Mouse (Mus musculus): ENCODE data around the gene Foxo4. TPM values are rescaled to one million over a fixed set of nuclear protein-coding genes. Genes with fewer than 3 reads are reported as not detected.

Foxo4 gene
- 8.2 TPM in 2 replicates for polyA plus RNA-seq (2012; rRNA removed)

DNA sequence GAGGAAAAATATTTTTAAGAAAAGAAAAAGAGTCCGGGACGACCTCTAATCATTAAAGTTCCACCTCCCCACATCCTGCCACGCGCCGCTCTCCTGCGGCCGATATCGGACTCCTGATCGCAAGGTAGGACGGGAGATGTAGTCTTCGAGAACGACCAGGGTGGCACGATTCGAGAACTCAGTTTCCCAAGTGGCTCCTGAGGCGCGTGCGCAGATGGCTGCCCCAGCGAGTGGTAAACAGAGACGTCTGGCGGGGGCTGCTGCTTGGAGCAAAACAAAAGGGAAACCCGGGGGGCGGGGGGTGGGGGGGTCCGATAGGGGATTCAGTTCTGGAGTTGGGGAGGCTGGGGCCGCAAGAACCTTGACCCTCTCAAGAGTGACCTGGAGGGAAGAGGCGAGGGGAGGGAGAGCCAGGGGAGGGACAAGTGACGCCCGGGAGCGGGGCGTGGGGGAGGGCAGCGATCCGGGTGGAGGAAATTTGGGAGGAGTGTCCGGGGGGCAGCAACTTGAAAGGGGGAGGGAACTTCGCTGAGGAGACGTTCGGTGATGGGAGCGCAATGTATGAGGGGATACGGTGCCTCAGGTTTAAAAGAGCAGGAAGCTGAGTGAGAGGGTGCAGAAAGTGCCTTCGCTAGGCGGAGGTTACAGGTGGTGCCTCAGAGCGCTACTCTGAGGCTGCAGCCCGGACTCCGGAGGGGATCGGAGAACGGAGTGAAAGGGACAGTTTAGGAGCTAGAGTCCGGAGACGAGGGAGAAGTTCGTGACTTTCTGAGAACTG is at the start of gene Foxo4:
Gene Foxo4 (plus strand): TSS at position 577 of the 778 bp plus-strand sequence.

DNA sequence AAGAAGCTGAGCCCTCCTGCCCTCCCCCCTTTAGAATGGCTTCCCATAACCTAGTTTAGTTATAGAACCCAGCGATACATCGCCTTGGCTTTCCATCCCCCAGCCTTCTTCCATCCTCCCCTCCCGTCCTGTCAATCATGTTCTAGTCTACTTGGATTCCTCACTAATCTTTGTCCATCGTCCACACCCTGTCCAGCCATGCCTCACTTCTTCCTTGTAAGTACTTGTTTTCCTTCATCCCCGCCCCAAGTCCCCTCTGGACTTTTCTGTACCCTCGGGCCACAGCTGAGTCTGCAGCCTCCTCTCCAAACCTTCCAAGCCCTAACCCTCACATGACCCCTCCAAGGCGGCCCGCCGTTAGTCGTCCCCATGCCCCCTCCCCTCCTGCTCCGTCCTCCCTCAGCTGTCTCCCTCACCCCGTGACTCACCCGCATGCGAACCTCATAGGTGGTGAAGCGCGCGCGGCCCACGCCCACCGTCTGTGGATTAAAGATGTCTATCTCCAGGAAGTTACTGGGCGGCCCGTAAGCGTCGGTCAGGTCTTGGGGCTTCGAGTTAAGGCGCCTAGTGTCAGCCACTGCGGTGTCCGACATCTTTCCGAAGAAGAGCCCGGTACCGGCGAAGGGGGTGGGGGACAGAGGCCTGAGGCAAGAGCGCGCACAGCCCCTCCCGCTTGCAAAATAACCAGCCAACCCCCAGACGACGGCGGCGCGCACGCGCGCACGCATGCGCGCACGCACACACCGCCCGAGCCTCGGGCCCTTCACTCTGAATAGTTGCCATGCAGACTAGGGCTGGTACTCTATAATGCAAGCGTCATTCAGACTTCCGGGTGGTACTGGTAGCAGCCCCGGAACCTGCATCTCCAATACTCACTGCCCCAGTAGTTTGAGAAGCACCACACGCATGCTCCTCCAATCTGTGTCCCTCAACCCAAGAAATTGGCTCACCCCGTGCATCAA is 32.2 kb upstream of the Foxo4 start, which contains the start of gene Snx12:
Gene Snx12 (minus strand): TSS at position 730 of the 962 bp plus-strand sequence.

DNA sequence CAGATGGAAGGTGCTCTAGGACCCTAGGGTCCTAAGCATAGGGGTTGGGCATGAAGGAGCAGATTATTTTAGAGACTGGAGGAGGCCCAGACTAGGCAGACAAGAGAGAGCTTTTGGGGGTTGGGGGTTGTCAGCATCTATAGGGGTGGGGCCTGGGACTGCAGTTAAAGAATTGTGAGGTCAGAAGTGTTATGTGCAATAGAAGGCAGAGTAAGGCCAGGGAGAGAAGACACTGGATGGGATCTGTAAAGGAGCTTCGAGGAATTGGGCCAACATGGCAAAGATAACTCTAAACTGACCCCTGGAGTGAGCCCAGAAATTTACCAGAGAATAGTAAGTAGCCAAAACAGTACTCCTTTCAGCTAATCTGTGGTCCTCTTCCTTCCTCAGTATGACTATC is 9.6 kb downstream of the Foxo4 start, which contains the start of gene Gm614:
Gene Gm614 (minus strand): TSS at position 101 of the 400 bp plus-strand sequence.

DNA sequence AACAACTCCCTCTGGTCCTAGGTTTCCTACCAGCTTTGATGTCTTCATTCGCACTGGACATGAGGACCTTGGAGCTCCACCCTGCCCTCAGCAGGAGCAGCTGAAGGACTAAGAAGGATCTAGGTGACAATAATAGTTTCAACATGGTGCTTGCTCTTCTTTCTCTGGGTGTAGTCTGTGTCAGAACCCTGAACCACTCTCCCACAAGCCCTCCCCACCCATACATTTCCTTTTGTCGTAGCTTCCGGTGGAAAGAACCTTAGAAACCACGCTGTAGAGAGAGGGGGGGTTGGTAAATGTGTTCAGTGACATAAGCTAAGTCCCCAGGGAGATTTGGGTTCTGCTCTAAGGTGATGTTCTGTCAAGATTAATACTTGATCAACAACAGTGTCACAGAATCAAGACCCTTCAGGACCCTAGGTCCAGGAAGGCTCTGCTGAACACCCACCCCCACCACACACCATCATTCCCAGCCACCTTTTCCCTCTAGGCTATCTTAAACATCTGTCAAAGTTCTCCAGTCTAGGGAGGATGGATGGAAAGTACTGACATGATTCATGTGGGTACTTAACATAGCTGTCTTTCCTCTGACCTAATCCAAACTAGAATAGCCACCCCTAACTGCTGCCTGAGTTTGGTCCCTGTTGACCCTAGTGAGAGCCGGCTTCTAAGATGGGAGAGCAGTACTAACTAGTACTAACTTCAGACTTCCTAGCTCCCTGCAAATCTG is 13.9 kb downstream of the Foxo4 start, which contains the start of gene Il2rg:
Gene Il2rg (minus strand): TSS at position 231 of the 730 bp plus-strand sequence.

DNA sequence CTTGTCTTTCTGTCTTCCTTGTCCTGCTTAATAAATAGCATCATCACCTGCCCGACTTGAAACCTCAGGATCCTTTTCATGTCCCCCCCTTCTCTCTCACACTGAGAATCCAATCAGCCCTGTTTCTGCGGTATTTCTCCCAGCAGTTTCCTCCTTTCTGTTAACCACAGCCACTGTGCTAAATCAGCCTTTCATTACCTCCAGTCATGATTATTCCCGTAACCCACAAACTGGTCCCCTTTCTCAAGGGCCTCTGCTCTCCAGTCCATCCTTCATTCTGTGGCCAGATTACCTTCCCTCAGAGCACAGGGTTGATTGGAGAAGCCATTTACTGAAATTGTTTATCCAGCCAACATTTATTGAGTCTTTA is 14.4 kb downstream of the Foxo4 start, which contains the start of gene Gm20489:
Gene Gm20489 (minus strand): TSS at position 269 of the 370 bp plus-strand sequence.

DNA sequence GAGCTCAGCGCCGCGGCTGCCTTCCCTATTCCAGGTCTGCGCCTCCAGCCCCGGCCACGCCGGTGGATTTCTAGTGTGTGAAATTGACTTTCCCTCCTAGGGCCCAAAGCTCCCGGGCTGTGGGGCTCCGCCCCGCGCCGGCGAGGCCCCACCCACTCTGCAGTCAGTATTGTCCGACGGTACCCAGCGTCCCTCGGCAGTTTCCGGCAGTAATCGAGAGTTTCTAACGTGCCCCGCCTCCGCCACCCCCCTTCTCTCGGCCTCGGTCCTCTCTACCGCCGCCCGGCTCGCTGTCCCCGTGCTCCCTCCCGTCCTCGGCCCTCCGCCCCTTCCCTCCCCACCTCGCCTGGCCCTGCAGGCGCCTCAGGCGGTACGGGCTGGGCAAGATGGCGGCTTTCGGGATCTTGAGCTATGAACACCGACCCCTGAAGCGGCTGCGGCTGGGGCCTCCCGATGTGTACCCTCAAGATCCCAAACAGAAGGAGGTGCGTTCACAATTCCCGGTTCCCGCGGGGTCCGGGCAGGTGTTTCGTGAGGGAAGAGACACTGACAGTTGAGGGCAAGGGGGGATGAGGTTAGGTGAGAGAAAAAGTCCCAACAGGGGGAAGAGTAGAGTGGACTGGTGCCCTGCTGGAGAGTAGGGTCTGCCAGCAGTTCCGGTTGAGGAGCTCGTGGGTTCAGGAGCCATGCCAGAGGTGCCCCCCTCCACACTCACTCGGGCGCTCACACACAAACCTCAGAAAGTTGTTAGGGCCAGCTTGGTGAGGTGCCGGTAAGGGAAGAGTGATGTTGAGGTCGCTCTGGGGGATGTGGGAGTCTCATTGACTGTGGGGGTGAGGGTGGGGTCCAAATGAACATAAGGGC is 19.8 kb downstream of the Foxo4 start, which contains the start of gene Med12:
Gene Med12 (plus strand): TSS at position 156 of the 864 bp plus-strand sequence.

DNA sequence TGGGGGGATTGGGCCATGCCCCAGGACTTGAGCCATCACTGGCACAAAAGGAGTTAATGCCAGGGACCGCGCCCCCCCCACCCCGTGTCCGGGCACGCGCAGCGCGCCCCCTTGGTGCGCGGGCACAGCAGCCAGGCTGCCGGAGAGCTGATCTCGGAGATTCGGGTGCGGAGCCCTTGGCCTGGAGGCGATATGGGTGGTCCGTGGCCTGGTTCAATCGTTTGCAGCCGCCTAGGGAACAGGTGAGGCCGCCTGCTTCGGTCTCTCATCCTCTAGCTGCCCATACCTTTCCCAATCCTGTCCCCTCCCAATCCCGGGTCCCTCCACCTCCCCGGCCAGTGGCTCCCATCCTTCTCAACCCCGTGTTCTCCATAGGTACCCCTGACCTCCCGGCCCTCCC is 44.7 kb downstream of the Foxo4 start, which contains the start of gene Nlgn3:
Gene Nlgn3 (plus strand): TSS at position 114 of the 400 bp plus-strand sequence.

Other genes with a start within 250 kb of the Foxo4 start
- 0.04 and 0.07 TPM in 2 replicates for gene Tex11, start 194.9 kb upstream of the Foxo4 start, polyA plus RNA-seq (2012; rRNA removed)
- 18.4 and 22.4 TPM in 2 replicates for gene Slc7a3, start 168.5 kb upstream of the Foxo4 start, polyA plus RNA-seq (2012; rRNA removed)
- 47.7 and 50.2 TPM in 2 replicates for gene Snx12, start 32.0 kb upstream of the Foxo4 start, polyA plus RNA-seq (2012; rRNA removed)
- gene Gm614, start 9.5 kb downstream of the Foxo4 start, polyA plus RNA-seq (2012; rRNA removed): 0.11 TPM in 1 of 2 replicates, not detected in the other
- gene Il2rg, start 13.7 kb downstream of the Foxo4 start, polyA plus RNA-seq (2012; rRNA removed): 5.4 and 7.1 TPM in 2 replicates
- not detected in 2 replicates for gene Gm20489, start 14.5 kb downstream of the Foxo4 start, polyA plus RNA-seq (2012; rRNA removed)
- gene Med12, start 19.5 kb downstream of the Foxo4 start, polyA plus RNA-seq (2012; rRNA removed): 46.2 and 47.2 TPM in 2 replicates
- 48.5 and 52.8 TPM in 2 replicates for gene Nlgn3, start 44.6 kb downstream of the Foxo4 start, polyA plus RNA-seq (2012; rRNA removed)
- 1.4 and 1.6 TPM in 2 replicates for gene Gjb1, start 121.8 kb downstream of the Foxo4 start, polyA plus RNA-seq (2012; rRNA removed)
- 253 and 259 TPM in 2 replicates for gene Zmym3, start 166.3 kb downstream of the Foxo4 start, polyA plus RNA-seq (2012; rRNA removed)
- 291 and 300 TPM in 2 replicates for gene Nono, start 174.8 kb downstream of the Foxo4 start, polyA plus RNA-seq (2012; rRNA removed)
- gene Itgb1bp2, start 194.6 kb downstream of the Foxo4 start, polyA plus RNA-seq (2012; rRNA removed): 3.9 and 14.2 TPM in 2 replicates

Data from central nervous system, embryonic 18 days (tissue).